Comparison of ENCODE assay signal across 16 mouse cellular contexts in genomic region chr15:96185901-96186300, GRCm38 (mm10).
A peak's percentile ranks its signal among the peaks of the same experiment; 100 is the strongest.
DNase-seq lines count a peak whose midpoint lies in the region; ATAC-seq lines count a peak whose summit lies in the region.
"Had no signal": no experiment of that assay in that cellular context is flagged by ENCODE, and none has a peak within 500 bp of the region (broad histone marks: within the 10 kb centered on the region; RNA-seq: fewer than 3 reads in every experiment).

No protein-coding gene starts in this region.

- H3K9ac ChIP-seq in heart, embryonic 13.5 days: peak overlapping the region; percentile 65
- H3K9ac ChIP-seq: embryonic facial prominence, embryonic 15.5 days; lung, embryonic 14.5 days had no signal

- H3K27me3 ChIP-seq in heart, embryonic 13.5 days (replicated peaks): no peaks in the 10 kb centered on the region
- H3K27me3 ChIP-seq: embryonic facial prominence, embryonic 15.5 days; megakaryocyte, embryonic 14.5 days had no signal

- peak overlapping the region; percentile 42 for H3K4me2 ChIP-seq in heart, embryonic 13.5 days
- H3K4me2 ChIP-seq: embryonic facial prominence, embryonic 15.5 days; lung, embryonic 14.5 days had no signal

- no peak for DNase-seq in heart, postnatal 25 days (ENCODE audit: low spot score)
- peak; percentile 58 for DNase-seq in A20 (ENCODE audit: low read depth, low spot score)
- DNase-seq in embryo, embryonic 9.5 days (ENCODE audit: extremely low spot score): peak; percentile 14
- peak; percentile 7 to 18 for DNase-seq in thymus, adult 18-20 months
- DNase-seq in right cerebral cortex, adult 2 months (ENCODE audit: low spot score in 2 of 2): no peak
- no peak for DNase-seq in adrenal gland, postnatal 10 days
- DNase-seq: cerebellum, adult 18-20 months; gastrocnemius, postnatal 25 days; lung, embryonic 14.5 days had no signal

- no peaks in the 10 kb centered on the region for H3K9me3 ChIP-seq in heart, embryonic 13.5 days
- H3K9me3 ChIP-seq: embryonic facial prominence, embryonic 15.5 days had no signal

- H3K4me1 ChIP-seq in heart, embryonic 13.5 days: peaks cover 24% of the 10 kb centered on the region

- ATAC-seq in heart, embryonic 13.5 days (ENCODE audit: extremely low read depth, insufficient number of reproducible peaks, low FRiP score, low TSS enrichment): no peak
- ATAC-seq: activated CD4-positive, CD25-positive, alpha-beta regulatory T cell, adult 4 months; forebrain, embryonic 14.5 days; hindbrain, postnatal 0 days had no signal

- peak overlapping the region; percentile 93 for H3K27ac ChIP-seq in heart, embryonic 13.5 days (replicated peaks)
- H3K27ac ChIP-seq: embryonic facial prominence, embryonic 15.5 days; hindbrain, postnatal 0 days; stomach, postnatal 0 days had no signal

- no peaks in the 10 kb centered on the region for H3K36me3 ChIP-seq in heart, embryonic 13.5 days
- H3K36me3 ChIP-seq: embryonic facial prominence, embryonic 15.5 days had no signal

- 18% methylated on average over 5 of the region's 6 CpGs for WGBS in heart, embryonic 13.5 days

- intact Hi-C loops in heart, postnatal 25 days (cut with DNase I): loop anchor here (10.0 kb wide), 1 partner anchor 99 kb away; the partner anchor contains the start of gene Arid2

- H3K4me3 ChIP-seq in heart, embryonic 13.5 days: no peak overlapping the region
- H3K4me3 ChIP-seq: embryonic facial prominence, embryonic 15.5 days; megakaryocyte, embryonic 14.5 days had no signal

Comparison
In these comparisons a context has a peak if more than half of its experiments do, and no peak if none do; other contexts are left out.
1. DNase-seq: peak in A20 (single experiment), embryo, embryonic 9.5 days (single experiment) and thymus, adult 18-20 months (2 of 2); none in heart, postnatal 25 days (single experiment), right cerebral cortex, adult 2 months (0 of 2) and adrenal gland, postnatal 10 days (single experiment).